Mouse (Mus musculus): ENCODE measurements around the gene Rgl1. TPM values are rescaled to one million over a fixed set of nuclear protein-coding genes. Genes with fewer than 3 reads are reported as not detected.
"Not testable (repeated sequence)": the region's sequence is repeated elsewhere in the genome, so short reads cannot be mapped to it uniquely, and the experiment has no call there.

Rgl1 gene
- polyA plus RNA-seq, 1 experiment from 2014 or later = 34.8 TPM

GRCm38 (mm10) chr1:152669446-152670180, 96.5 kb downstream of the Rgl1 start:
- no peaks in the 10 kb centered on the region for H3K27me3 ChIP-seq (ENCODE audit: control insufficient read depth, insufficient read depth, low read length)
- no peaks in the 10 kb centered on the region for H3K36me3 ChIP-seq (ENCODE audit: control insufficient read depth, insufficient read depth, low read length)
- 65% methylated on average over 8 of the region's 8 CpGs for WGBS
- no peak overlapping the region for H3K4me2 ChIP-seq (ENCODE audit: low read depth)
- ATAC-seq (ENCODE audit: insufficient read depth, low FRiP score, low TSS enrichment) (no peak), DNase-seq (ENCODE audit: low spot score) (no peak)
- H3K9ac ChIP-seq (ENCODE audit: low read length) = no peak overlapping the region
- H3K4me3 ChIP-seq (ENCODE audit: low read depth, low read length) = no peak overlapping the region
- H3K4me1 ChIP-seq (ENCODE audit: control insufficient read depth, insufficient read depth, low read length) = no peaks in the 10 kb centered on the region
- H3K9me3 ChIP-seq (ENCODE audit: control insufficient read depth, low read length) = no peaks in the 10 kb centered on the region
- no peak overlapping the region for H3K27ac ChIP-seq (ENCODE audit: low read depth, low read length)

- 91% methylated on average over 7 of the region's 7 CpGs for WGBS
- no peaks in the 10 kb centered on the region for H3K36me3 ChIP-seq (ENCODE audit: control insufficient read depth, insufficient read depth, low read length)
- ATAC-seq (ENCODE audit: insufficient read depth, low FRiP score, low TSS enrichment) (no peak), DNase-seq (ENCODE audit: low spot score) (no peak)
- H3K27me3 ChIP-seq (ENCODE audit: control insufficient read depth, insufficient read depth, low read length) = no peaks in the 10 kb centered on the region
- no peak overlapping the region for H3K4me2 ChIP-seq (ENCODE audit: low read depth)
- H3K9me3 ChIP-seq (ENCODE audit: control insufficient read depth, low read length) = no peaks in the 10 kb centered on the region
- no peak overlapping the region for H3K9ac ChIP-seq (ENCODE audit: low read length)
- no peak overlapping the region for H3K4me3 ChIP-seq (ENCODE audit: low read depth, low read length)
- no peak overlapping the region for H3K27ac ChIP-seq (ENCODE audit: low read depth, low read length)
- H3K4me1 ChIP-seq (ENCODE audit: control insufficient read depth, insufficient read depth, low read length) = no peaks in the 10 kb centered on the region
Observed at GRCm38 (mm10) chr1:152660436-152660835, 105.7 kb downstream of the Rgl1 start.

- no peak for DNase-seq (ENCODE audit: low spot score)
Observed at GRCm38 (mm10) chr1:152659961-152660360, 106.2 kb downstream of the Rgl1 start.

GRCm38 (mm10) chr1:152656601-152657000, 109.5 kb downstream of the Rgl1 start:
- 90% methylated on average over 6 of the region's 6 CpGs for WGBS

More at GRCm38 (mm10) chr1:152659961-152660360, 106.2 kb downstream of the Rgl1 start:
- Histone ChIP-seq H3K4me3 (ENCODE audit: low read depth, low read length) (no peak overlapping the region), H3K4me2 (ENCODE audit: low read depth) (no peak overlapping the region), H3K9ac (ENCODE audit: low read length) (no peak overlapping the region), H3K27me3 (ENCODE audit: control insufficient read depth, insufficient read depth, low read length) (no peaks in the 10 kb centered on the region), H3K9me3 (ENCODE audit: control insufficient read depth, low read length) (no peaks in the 10 kb centered on the region), H3K27ac (ENCODE audit: low read depth, low read length) (no peak overlapping the region), H3K4me1 (ENCODE audit: control insufficient read depth, insufficient read depth, low read length) (no peaks in the 10 kb centered on the region), H3K36me3 (ENCODE audit: control insufficient read depth, insufficient read depth, low read length) (no peaks in the 10 kb centered on the region)
- no peak for ATAC-seq (ENCODE audit: insufficient read depth, low FRiP score, low TSS enrichment)
- 87% methylated on average over 4 of the region's 4 CpGs for WGBS

GRCm38 (mm10) chr1:152654851-152655250, 111.3 kb downstream of the Rgl1 start:
- Histone ChIP-seq H3K4me2 (ENCODE audit: low read depth) (no peak overlapping the region), H3K9me3 (ENCODE audit: control insufficient read depth, low read length) (no peaks in the 10 kb centered on the region), H3K4me3 (ENCODE audit: low read depth, low read length) (no peak overlapping the region), H3K27ac (ENCODE audit: low read depth, low read length) (no peak overlapping the region), H3K27me3 (ENCODE audit: control insufficient read depth, insufficient read depth, low read length) (no peaks in the 10 kb centered on the region), H3K36me3 (ENCODE audit: control insufficient read depth, insufficient read depth, low read length) (no peaks in the 10 kb centered on the region), H3K4me1 (ENCODE audit: control insufficient read depth, insufficient read depth, low read length) (no peaks in the 10 kb centered on the region), H3K9ac (ENCODE audit: low read length) (no peak overlapping the region)
- WGBS = 92% methylated on average over 6 of the region's 6 CpGs
- no peak for DNase-seq (ENCODE audit: low spot score)
- ATAC-seq (ENCODE audit: insufficient read depth, low FRiP score, low TSS enrichment) = no peak

More at GRCm38 (mm10) chr1:152656601-152657000, 109.5 kb downstream of the Rgl1 start:
- H3K9me3 ChIP-seq (ENCODE audit: control insufficient read depth, low read length) = no peaks in the 10 kb centered on the region
- no peak overlapping the region for H3K27ac ChIP-seq (ENCODE audit: low read depth, low read length)
- H3K27me3 ChIP-seq (ENCODE audit: control insufficient read depth, insufficient read depth, low read length) = no peaks in the 10 kb centered on the region
- DNase-seq (ENCODE audit: low spot score) (no peak), ATAC-seq (ENCODE audit: insufficient read depth, low FRiP score, low TSS enrichment) (no peak)
- H3K4me1 ChIP-seq (ENCODE audit: control insufficient read depth, insufficient read depth, low read length) = no peaks in the 10 kb centered on the region
- H3K4me2 ChIP-seq (ENCODE audit: low read depth) = no peak overlapping the region
- H3K9ac ChIP-seq (ENCODE audit: low read length) = no peak overlapping the region
- no peaks in the 10 kb centered on the region for H3K36me3 ChIP-seq (ENCODE audit: control insufficient read depth, insufficient read depth, low read length)
- H3K4me3 ChIP-seq (ENCODE audit: low read depth, low read length) = no peak overlapping the region

- Histone ChIP-seq H3K27ac (ENCODE audit: low read depth, low read length) (no peak overlapping the region), H3K4me3 (ENCODE audit: low read depth, low read length) (no peak overlapping the region), H3K4me1 (ENCODE audit: control insufficient read depth, insufficient read depth, low read length) (no peaks in the 10 kb centered on the region), H3K4me2 (ENCODE audit: low read depth) (no peak overlapping the region), H3K27me3 (ENCODE audit: control insufficient read depth, insufficient read depth, low read length) (no peaks in the 10 kb centered on the region), H3K9me3 (ENCODE audit: control insufficient read depth, low read length) (no peaks in the 10 kb centered on the region), H3K9ac (ENCODE audit: low read length) (no peak overlapping the region), H3K36me3 (ENCODE audit: control insufficient read depth, insufficient read depth, low read length) (no peaks in the 10 kb centered on the region)
- ATAC-seq (ENCODE audit: insufficient read depth, low FRiP score, low TSS enrichment) (no peak), DNase-seq (ENCODE audit: low spot score) (no peak)
- 83% methylated on average over 1 of the region's 1 CpGs for WGBS
Observed at GRCm38 (mm10) chr1:152651495-152651874, 114.7 kb downstream of the Rgl1 start.

GRCm38 (mm10) chr1:152650856-152651494, 115.2 kb downstream of the Rgl1 start:
- DNase-seq (ENCODE audit: low spot score) (no peak), ATAC-seq (ENCODE audit: insufficient read depth, low FRiP score, low TSS enrichment) (no peak)
- no peak overlapping the region for H3K4me3 ChIP-seq (ENCODE audit: low read depth, low read length)
- H3K4me1 ChIP-seq (ENCODE audit: control insufficient read depth, insufficient read depth, low read length) = no peaks in the 10 kb centered on the region
- H3K36me3 ChIP-seq (ENCODE audit: control insufficient read depth, insufficient read depth, low read length) = no peaks in the 10 kb centered on the region
- H3K9me3 ChIP-seq (ENCODE audit: control insufficient read depth, low read length) = no peaks in the 10 kb centered on the region
- WGBS = 85% methylated on average over 6 of the region's 6 CpGs
- H3K27me3 ChIP-seq (ENCODE audit: control insufficient read depth, insufficient read depth, low read length) = no peaks in the 10 kb centered on the region
- H3K9ac ChIP-seq (ENCODE audit: low read length) = no peak overlapping the region
- no peak overlapping the region for H3K4me2 ChIP-seq (ENCODE audit: low read depth)
- no peak overlapping the region for H3K27ac ChIP-seq (ENCODE audit: low read depth, low read length)

GRCm38 (mm10) chr1:152648052-152648451, 118.1 kb downstream of the Rgl1 start:
- no peak for DNase-seq (ENCODE audit: low spot score)
- H3K4me1 ChIP-seq (ENCODE audit: control insufficient read depth, insufficient read depth, low read length) = no peaks in the 10 kb centered on the region
- no peak overlapping the region for H3K4me2 ChIP-seq (ENCODE audit: low read depth)
- ATAC-seq (ENCODE audit: insufficient read depth, low FRiP score, low TSS enrichment) = no peak
- no peaks in the 10 kb centered on the region for H3K36me3 ChIP-seq (ENCODE audit: control insufficient read depth, insufficient read depth, low read length)
- no peak overlapping the region for H3K9ac ChIP-seq (ENCODE audit: low read length)
- no peaks in the 10 kb centered on the region for H3K9me3 ChIP-seq (ENCODE audit: control insufficient read depth, low read length)
- 96% methylated on average over 5 of the region's 5 CpGs for WGBS
- H3K27ac ChIP-seq (ENCODE audit: low read depth, low read length) = no peak overlapping the region
- H3K4me3 ChIP-seq (ENCODE audit: low read depth, low read length) = no peak overlapping the region
- no peaks in the 10 kb centered on the region for H3K27me3 ChIP-seq (ENCODE audit: control insufficient read depth, insufficient read depth, low read length)

GRCm38 (mm10) chr1:152642207-152642606, 123.9 kb downstream of the Rgl1 start:
- H3K4me2 ChIP-seq (ENCODE audit: low read depth); H3K36me3 ChIP-seq (ENCODE audit: control insufficient read depth, insufficient read depth, low read length); H3K9ac ChIP-seq (ENCODE audit: low read length); H3K27me3 ChIP-seq (ENCODE audit: control insufficient read depth, insufficient read depth, low read length); H3K4me3 ChIP-seq (ENCODE audit: low read depth, low read length); H3K4me1 ChIP-seq (ENCODE audit: control insufficient read depth, insufficient read depth, low read length); DNase-seq (ENCODE audit: low spot score); ATAC-seq (ENCODE audit: insufficient read depth, low FRiP score, low TSS enrichment); H3K27ac ChIP-seq (ENCODE audit: low read depth, low read length); H3K9me3 ChIP-seq (ENCODE audit: control insufficient read depth, low read length): not testable (repeated sequence)
- 81% methylated on average over 9 of the region's 10 CpGs for WGBS

All from neural tube, embryonic 11.5 days (tissue).